Mouse (Mus musculus) small intestine, adult 2 months (tissue): ENCODE data around the gene Slc6a16. TPM values are rescaled to one million over a fixed set of nuclear protein-coding genes. Genes with fewer than 3 reads are reported as not detected.

Source experiments
- H3K27ac ChIP-seq: fragments of 200-500 bp; 2 replicates; pipeline ENCODE4 v1.5.1; 2012; ENCODE audit warnings: low read depth, low read length, control low read depth, inconsistent platforms; ENCODE audit not compliant: insufficient read depth
- H3K27me3 ChIP-seq: fragments of 200-500 bp; 2 replicates; pipeline ENCODE4 v1.6.1; 2012; ENCODE audit warnings: mild to moderate bottlenecking, moderate library complexity, low read length, inconsistent platforms; ENCODE audit not compliant: control insufficient read depth, insufficient read depth
- H3K36me3 ChIP-seq: fragments of 200-500 bp; 2 replicates; pipeline ENCODE4 v1.6.1; 2012; ENCODE audit warnings: mild to moderate bottlenecking, low read length, control low read depth, inconsistent platforms; ENCODE audit not compliant: control insufficient read depth, insufficient read depth
- H3K4me1 ChIP-seq: fragments of 200-500 bp; 2 replicates; pipeline ENCODE4 v1.6.1; 2012; ENCODE audit warnings: low read length, inconsistent platforms, mixed read lengths; ENCODE audit not compliant: control insufficient read depth, insufficient read depth, insufficient read length
- H3K4me3 ChIP-seq: fragments of 200-500 bp; 2 replicates; pipeline ENCODE4 v1.5.1; 2012; ENCODE audit warnings: low read depth, mild to moderate bottlenecking, control low read depth, inconsistent platforms, low read length, moderate library complexity
- CTCF ChIP-seq: fragments of 200-500 bp; IDR thresholded peaks from 2 replicates; pipeline ENCODE4 v1.5.1; 2012; ENCODE audit warnings: low read depth, mild to moderate bottlenecking, control low read depth, inconsistent platforms, low read length, moderate library complexity, mixed read lengths; ENCODE audit not compliant: insufficient replicate concordance, insufficient read length; ENCODE audit errors: extremely low read depth
- POLR2A ChIP-seq: fragments of 200-500 bp; IDR thresholded peaks from 2 replicates; pipeline ENCODE4 v1.6.1; 2012; ENCODE audit warnings: low read depth, mild to moderate bottlenecking, control low read depth, inconsistent platforms, low read length, moderate library complexity
- WGBS: fragments of 180-500 bp; shearing (Covaris S2); methylation state at CpG from one replicate; pipeline ENCODE4 v1.1.7; 2018; 5-methylcytosine and 5-hydroxymethylcytosine counted together
- polyA plus RNA-seq: library from polyadenylated mRNA; depleted of rRNA; stranded (reverse); fragments of >200 nt; gene quantifications from 2 replicates; pipeline ENCODE4 v1.2.3, GENCODE M21; 2012; rRNA removed

Gene Slc6a16
- polyA plus RNA-seq, 1 experiment = not detected

- H3K4me1 ChIP-seq = peaks cover 29% of the 10 kb centered on the region
- H3K27ac ChIP-seq = peak overlapping the region; percentile 92; the same call in 1 of the 2 replicates
- no peak overlapping the region for H3K4me3 ChIP-seq
- TF ChIP-seq POLR2A (no peak), CTCF (no peak)
- WGBS = 90% methylated on average over 10 of the region's 10 CpGs
- peaks cover 54% of the 10 kb centered on the region for H3K36me3 ChIP-seq
- H3K27me3 ChIP-seq = no peaks in the 10 kb centered on the region
Observed at GRCm38 (mm10) chr7:45315182-45315701, 74.4 kb downstream of the Slc6a16 start.

GRCm38 (mm10) chr7:45316536-45316935, 75.7 kb downstream of the Slc6a16 start:
- H3K4me1 ChIP-seq = peaks cover 29% of the 10 kb centered on the region
- H3K4me3 ChIP-seq = peak overlapping the region; percentile 27
- peak overlapping the region; percentile 92 for H3K27ac ChIP-seq
- H3K27me3 ChIP-seq = no peaks in the 10 kb centered on the region
- WGBS = 37% methylated on average over 14 of the region's 14 CpGs
- H3K36me3 ChIP-seq = peaks cover 49% of the 10 kb centered on the region
- TF ChIP-seq POLR2A (no peak), CTCF (no peak)

- H3K27ac ChIP-seq = peak overlapping the region; percentile 85; the same call in 1 of the 2 replicates
- H3K4me3 ChIP-seq = no peak overlapping the region
- TF ChIP-seq POLR2A (no peak), CTCF (no peak)
- peaks cover 19% of the 10 kb centered on the region; the same call in 1 of the 2 replicates for H3K4me1 ChIP-seq
- 83% methylated on average over 4 of the region's 4 CpGs for WGBS
- peaks cover 50% of the 10 kb centered on the region for H3K36me3 ChIP-seq
- no peaks in the 10 kb centered on the region for H3K27me3 ChIP-seq
Observed at GRCm38 (mm10) chr7:45322245-45322644, 81.4 kb downstream of the Slc6a16 start.

Other genes starting within 250 kb of the Slc6a16 start
- gene Irf3, start 243.4 kb upstream of the Slc6a16 start, polyA plus RNA-seq = 52.9 and 91.0 TPM in 2 replicates
- 10.1 and 16.3 TPM in 2 replicates for gene Bcl2l12, start 242.4 kb upstream of the Slc6a16 start, polyA plus RNA-seq
- gene Scaf1, start 224.7 kb upstream of the Slc6a16 start, polyA plus RNA-seq = 39.8 and 73.0 TPM in 2 replicates
- 49.3 and 67.9 TPM in 2 replicates for gene Rras, start 223.1 kb upstream of the Slc6a16 start, polyA plus RNA-seq
- 8.1 and 13.2 TPM in 2 replicates for gene Prr12, start 188.2 kb upstream of the Slc6a16 start, polyA plus RNA-seq
- gene Nosip, start 178.7 kb upstream of the Slc6a16 start, polyA plus RNA-seq = 39.3 and 92.7 TPM in 2 replicates
- 81.7 and 172 TPM in 2 replicates for gene Prrg2, start 178.4 kb upstream of the Slc6a16 start, polyA plus RNA-seq
- gene Rcn3, start 148.9 kb upstream of the Slc6a16 start, polyA plus RNA-seq = 40.0 and 49.9 TPM in 2 replicates
- gene Fcgrt, start 137.2 kb upstream of the Slc6a16 start, polyA plus RNA-seq = 47.9 and 78.3 TPM in 2 replicates
- gene Rps11, start 116.6 kb upstream of the Slc6a16 start, polyA plus RNA-seq = 159 and 207 TPM in 2 replicates
- gene Rpl13a, start 112.3 kb upstream of the Slc6a16 start, polyA plus RNA-seq = 1,193 and 1,266 TPM in 2 replicates
- 1.5 TPM in 1 of 2 replicates, not detected in the other for gene Gm45713, start 104.9 kb upstream of the Slc6a16 start, polyA plus RNA-seq
- gene Flt3l, start 104.7 kb upstream of the Slc6a16 start, polyA plus RNA-seq = 22.1 and 45.8 TPM in 2 replicates
- gene Pih1d1, start 86.8 kb upstream of the Slc6a16 start, polyA plus RNA-seq = 25.3 and 48.5 TPM in 2 replicates
- gene Aldh16a1, start 86.5 kb upstream of the Slc6a16 start, polyA plus RNA-seq = 133 and 253 TPM in 2 replicates
- 0.03 and 0.09 TPM in 2 replicates for gene Slc17a7, start 77.1 kb upstream of the Slc6a16 start, polyA plus RNA-seq
- not detected in 2 replicates for gene Gfy, start 61.5 kb upstream of the Slc6a16 start, polyA plus RNA-seq
- not detected in 2 replicates for gene Pth2, start 60.1 kb upstream of the Slc6a16 start, polyA plus RNA-seq
- not detected in 2 replicates for gene Ccdc155, start 36.2 kb upstream of the Slc6a16 start, polyA plus RNA-seq
- gene Dkkl1, start 28.9 kb upstream of the Slc6a16 start, polyA plus RNA-seq = 0.24 and 0.84 TPM in 2 replicates
- gene Tead2, start 25.3 kb upstream of the Slc6a16 start, polyA plus RNA-seq = 8.0 and 32.2 TPM in 2 replicates
- gene Cd37, start 2.0 kb upstream of the Slc6a16 start, polyA plus RNA-seq = 33.4 and 63.6 TPM in 2 replicates
- gene Slc6a21, start 36.4 kb downstream of the Slc6a16 start, polyA plus RNA-seq = not detected in 2 replicates
- 101 and 257 TPM in 2 replicates for gene Trpm4, start 92.7 kb downstream of the Slc6a16 start, polyA plus RNA-seq
- 0.14 and 0.46 TPM in 2 replicates for gene Hrc, start 94.2 kb downstream of the Slc6a16 start, polyA plus RNA-seq
- gene Ppfia3, start 125.9 kb downstream of the Slc6a16 start, polyA plus RNA-seq = 15.4 and 63.9 TPM in 2 replicates
- 2.9 and 4.0 TPM in 2 replicates for gene Lin7b, start 129.5 kb downstream of the Slc6a16 start, polyA plus RNA-seq
- gene Snrnp70, start 154.7 kb downstream of the Slc6a16 start, polyA plus RNA-seq = 73.2 and 122 TPM in 2 replicates
- 0.04 TPM in 1 of 2 replicates, not detected in the other for gene Kcna7, start 164.6 kb downstream of the Slc6a16 start, polyA plus RNA-seq
- 0.13 and 0.28 TPM in 2 replicates for gene Ntf5, start 172.6 kb downstream of the Slc6a16 start, polyA plus RNA-seq
- gene Lhb, start 179.7 kb downstream of the Slc6a16 start, polyA plus RNA-seq = 0.66 TPM in 1 of 2 replicates, not detected in the other
- 9.5 and 9.6 TPM in 2 replicates for gene Gys1, start 193.8 kb downstream of the Slc6a16 start, polyA plus RNA-seq
- gene Ruvbl2, start 197.0 kb downstream of the Slc6a16 start, polyA plus RNA-seq = 22.3 and 54.3 TPM in 2 replicates
- 1,857 and 2,336 TPM in 2 replicates for gene Ftl1, start 218.8 kb downstream of the Slc6a16 start, polyA plus RNA-seq
- 57.1 and 105 TPM in 2 replicates for gene Bax, start 225.8 kb downstream of the Slc6a16 start, polyA plus RNA-seq
- gene Tulp2, start 240.8 kb downstream of the Slc6a16 start, polyA plus RNA-seq = 0.09 TPM in 1 of 2 replicates, not detected in the other
- 0.23 TPM in 1 of 2 replicates, not detected in the other for gene Gm45808, start 245.7 kb downstream of the Slc6a16 start, polyA plus RNA-seq
- 0.34 and 0.41 TPM in 2 replicates for gene Dhdh, start 247.7 kb downstream of the Slc6a16 start, polyA plus RNA-seq